Mouse (Mus musculus): ENCODE measurements around the gene Opalin.

The Opalin gene

DNA sequence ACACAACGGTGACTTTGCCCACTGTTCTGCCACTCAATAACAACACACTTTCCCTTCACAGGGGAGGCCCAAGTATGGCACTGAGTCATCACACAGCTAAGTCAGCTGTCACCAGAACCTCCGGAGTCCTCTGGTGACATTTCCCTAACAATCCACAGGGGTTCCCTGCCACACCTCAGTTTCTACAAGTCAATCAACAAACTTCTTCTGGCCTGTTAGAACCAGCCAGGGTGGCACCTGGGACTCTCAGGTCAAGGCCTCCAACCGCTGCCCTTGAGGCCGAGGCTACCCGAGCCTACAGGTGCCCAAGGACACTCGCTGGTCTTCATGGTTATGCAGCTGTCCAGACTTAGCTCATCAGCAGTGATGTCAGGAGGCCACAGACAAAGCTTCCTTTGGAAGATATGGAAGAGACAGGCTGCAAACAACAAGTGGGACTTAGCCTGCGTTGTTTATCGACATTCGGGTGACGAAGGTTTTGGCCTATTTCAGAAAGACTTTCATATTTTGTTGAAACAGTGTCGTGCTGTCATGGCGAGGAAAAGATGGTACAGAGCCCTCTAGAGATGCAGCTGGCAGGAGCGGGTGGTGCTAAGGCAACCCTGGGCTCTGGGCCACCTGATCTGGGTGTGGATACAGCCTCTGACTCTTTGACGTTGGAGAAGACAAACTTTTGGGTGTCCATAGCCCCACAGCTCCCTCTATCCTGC is 3.0 kb downstream of the Opalin start:
- no peak for DNase-seq (ENCODE audit: low spot score)

DNA sequence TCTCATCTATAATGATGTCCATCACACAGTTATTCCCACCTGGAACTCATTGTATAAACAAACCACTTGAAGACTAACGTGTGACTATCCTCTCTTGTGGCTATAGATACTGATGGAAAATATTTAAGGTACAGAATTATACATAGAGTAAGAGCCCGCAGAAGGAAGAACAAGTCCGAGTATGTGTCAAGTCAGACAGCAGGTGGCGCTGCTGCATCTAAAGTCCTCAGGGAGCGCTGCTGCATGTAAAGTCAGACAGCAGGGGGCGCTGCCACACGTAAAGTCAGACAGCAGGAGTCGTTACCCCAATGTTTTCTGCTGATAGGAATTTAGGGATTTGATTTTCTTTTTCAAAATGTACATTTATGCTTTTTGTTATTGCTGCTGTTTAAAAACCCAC is 5.4 kb downstream of the Opalin start:
- DNase-seq (ENCODE audit: low spot score) = peak; percentile 38

DNA sequence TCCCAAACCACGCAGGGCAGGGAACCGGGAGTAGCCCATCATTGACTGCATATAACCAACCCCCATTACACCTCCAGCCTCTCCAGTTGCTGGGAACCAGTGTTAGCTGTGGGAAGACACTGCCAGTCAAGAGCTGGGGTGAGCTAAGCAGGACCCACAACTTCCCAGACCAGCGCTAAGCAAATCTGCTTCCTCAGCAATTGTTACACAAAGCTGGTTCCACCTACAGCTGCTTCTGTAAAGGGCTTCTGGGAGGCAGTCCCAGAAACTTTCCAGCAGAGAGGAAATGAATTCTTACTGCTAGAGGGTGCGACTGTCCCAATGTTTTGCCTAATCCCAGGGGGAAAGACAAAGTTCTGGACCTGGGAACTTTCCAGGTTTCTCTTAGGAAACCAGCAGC is 22.2 kb downstream of the Opalin start:
- DNase-seq (ENCODE audit: low spot score) = no peak

DNA sequence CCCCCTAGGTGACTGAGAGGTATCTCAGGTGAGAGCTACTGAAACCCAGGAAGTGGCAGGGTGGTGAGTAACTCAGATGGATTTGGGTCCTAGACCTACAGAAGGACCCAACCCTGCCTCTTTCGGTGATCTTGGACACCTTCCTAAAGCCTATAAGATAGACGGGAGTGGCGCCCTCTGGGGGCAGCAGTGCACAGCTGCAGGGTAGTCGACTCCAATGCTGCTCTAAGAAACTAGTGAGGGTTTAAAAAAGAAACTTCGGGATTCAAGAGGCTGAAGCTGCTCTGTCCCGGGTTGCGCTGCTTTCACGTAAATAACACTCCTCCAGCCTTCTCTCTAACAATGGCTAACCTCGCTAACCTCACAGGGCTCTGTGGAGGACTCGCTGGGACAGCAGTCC is 23.4 kb downstream of the Opalin start:
- DNase-seq (ENCODE audit: low spot score) = no peak

DNA sequence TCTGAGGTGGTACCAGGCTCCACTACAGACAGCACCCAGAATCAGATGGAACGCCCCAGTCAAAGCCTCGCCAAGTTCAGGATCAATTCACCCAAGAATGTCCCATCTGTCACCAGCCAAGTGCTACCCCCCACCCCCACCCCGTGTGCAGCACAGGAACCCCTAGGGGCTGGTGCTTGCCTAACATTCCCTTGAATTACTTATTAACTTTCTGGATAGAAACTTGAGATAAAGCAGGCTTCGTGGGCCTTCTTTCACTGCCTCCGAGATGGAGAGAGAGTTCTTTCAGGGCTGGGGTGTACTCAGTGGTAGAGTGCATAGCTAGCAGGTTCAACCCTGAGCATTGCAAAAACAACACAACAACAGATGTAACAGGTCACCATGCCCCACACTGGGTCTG is 24.7 kb downstream of the Opalin start:
- DNase-seq (ENCODE audit: low spot score) = no peak

DNA sequence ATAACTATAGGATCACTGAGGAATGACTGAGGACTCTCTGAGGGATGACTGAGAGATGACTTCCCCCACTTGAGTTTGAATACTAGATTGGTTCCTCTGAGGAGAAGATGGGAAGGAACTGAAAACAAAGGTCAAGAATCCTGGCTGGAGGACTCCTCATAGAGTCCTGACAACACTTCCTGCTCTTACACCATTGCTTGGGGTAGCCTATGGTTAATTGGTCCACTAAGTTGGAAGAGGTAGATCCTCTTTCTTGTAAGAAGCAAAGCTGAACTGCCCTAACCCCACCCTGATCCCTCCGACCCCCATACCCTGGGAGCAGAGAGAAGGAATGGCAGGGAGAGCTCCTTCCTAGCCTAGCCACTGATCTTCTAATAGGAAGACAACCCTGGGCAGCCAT is 25.2 kb downstream of the Opalin start:
- no peak for DNase-seq (ENCODE audit: low spot score)

DNA sequence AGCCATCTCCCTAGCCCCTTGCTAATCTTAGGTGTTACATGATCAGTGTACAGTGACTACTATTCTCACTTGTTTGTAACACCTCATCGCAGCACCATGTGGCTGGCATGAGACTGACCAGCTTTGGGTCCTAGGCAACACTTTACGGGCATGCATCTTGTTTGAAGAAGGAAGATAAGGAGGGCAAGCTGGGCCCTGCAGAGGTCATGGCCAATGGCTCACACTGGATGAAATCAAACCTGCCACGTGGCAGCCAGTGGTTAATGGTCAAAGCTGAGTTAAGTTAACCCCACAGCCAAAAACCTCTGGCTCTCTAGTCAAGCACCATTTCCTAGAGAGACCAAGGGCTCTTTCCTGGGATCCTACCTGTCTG is 28.7 kb downstream of the Opalin start:
- no peak for DNase-seq (ENCODE audit: low spot score)

DNA sequence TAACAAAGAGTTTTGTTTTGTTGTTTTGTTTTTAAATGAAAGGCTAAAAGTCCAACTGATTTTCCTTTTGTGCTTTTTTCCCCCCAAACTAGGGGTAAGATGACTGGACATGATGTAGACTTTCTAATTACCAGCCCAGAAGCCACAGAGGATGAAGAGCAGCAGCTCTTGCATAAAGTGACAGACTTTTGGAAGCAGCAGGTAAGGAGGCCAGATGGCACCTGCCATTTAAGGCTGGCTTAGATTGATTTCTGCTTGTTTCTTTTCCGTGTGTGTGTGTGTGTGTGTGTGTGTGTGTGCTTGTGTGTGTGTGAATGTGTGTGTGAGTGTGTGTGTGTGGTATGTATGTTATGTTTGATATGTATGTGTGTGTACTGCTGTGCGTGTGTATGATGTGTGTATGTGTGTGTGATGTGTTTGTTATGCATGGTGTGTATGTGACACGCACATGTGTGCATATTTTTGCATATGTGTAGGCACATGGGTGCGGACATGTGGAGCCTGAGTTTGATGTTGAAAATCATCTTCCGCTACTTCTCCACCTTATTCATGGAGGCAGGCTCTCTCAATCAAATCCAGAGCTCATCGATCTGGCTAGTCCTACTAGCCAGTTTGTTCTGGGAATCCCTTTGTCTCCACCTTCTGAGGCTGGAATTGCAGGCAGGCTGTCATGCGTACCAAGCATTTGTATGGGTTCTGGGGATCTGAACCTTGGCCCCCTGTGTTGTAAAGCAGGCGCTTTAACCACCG is 29.3 kb downstream of the Opalin start:
- DNase-seq (ENCODE audit: low spot score) = no peak

DNA sequence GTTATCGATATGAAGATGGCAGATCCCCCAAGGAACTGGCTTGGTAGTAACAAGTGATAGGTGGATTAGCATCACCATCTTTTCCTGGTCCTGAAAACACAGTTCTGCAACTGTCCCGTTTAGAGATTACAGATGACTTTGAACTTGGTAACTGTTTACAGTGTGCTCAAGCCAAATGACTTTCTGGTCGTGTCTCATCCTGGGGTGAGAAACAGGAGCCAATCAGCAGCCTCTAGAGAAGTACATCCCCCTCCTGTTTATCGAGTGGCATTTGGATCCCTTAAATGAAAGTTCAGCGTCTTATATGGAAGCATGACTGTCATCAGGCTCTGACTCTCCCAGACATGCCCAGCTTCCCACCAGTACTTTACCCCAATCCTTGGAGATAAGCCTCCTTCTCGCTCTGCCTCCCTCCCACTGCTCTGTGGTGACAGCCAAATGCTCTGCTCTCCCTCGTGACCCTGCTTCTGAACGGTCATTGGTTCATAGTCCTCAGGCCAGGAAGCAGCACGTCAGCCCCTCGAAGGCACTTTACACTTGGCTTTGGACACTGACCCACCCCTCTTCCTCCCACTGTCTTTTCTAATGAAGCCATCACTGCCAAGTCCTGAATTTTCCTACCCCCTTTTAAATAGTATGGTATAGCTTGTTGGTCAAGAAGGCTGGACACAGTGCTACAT is 31.7 kb downstream of the Opalin start:
- DNase-seq (ENCODE audit: low spot score) = no peak

DNA sequence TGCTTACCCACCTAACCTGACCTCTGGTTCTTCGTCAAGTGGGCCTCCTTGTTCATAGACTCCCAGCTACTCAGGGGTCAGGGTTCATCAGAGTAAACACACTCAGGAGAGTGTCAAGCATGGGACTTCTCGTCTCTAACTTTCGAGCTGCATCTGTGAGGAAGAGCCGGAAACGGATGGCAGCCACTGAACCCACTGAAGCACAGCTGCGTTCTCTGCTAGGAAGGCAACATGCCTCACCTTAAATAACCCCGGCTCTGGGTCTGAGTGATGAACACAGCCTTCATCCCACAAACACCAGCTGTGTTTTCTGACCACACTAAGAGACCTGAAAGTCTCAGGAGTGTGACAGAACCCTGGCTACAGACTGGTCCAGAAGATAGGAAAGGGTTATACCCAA is 37.8 kb downstream of the Opalin start:
- DNase-seq (ENCODE audit: low spot score) = no peak

DNA sequence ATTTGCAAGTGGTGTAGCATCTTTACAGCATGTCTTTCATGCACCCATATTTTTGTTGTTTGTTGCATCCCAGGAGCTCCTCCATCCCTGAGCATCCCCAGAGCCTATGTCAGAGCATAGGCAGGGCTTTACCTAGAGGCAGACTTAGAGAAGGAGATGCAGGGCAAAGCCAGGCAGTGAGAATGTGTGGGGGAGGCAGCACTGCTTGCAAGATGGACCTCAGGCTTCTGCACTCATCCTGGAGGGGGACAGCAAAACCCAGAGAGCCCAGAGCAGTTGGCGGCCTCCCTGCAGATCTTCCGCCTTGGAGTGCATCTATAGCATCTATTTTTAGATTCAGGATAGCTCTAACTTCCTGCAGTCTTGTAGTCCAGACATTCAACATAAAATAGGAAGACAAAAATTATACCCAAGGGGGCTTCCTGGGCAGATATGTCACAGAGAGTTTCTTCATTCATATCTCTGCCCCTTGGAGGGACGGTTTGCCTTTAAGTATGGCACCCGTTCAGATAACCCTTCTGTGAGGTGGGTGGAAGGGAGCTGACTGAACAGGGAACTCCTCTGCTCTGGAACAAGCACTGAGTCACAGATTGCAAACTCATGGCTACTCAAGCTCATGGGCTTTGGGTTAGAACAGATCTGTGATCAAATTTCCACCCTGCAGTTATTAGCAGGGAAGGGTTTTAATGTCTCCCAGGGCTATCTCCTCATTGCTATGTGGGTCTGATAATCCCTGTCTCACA is 40.9 kb downstream of the Opalin start:
- DNase-seq (ENCODE audit: low spot score) = no peak

DNA sequence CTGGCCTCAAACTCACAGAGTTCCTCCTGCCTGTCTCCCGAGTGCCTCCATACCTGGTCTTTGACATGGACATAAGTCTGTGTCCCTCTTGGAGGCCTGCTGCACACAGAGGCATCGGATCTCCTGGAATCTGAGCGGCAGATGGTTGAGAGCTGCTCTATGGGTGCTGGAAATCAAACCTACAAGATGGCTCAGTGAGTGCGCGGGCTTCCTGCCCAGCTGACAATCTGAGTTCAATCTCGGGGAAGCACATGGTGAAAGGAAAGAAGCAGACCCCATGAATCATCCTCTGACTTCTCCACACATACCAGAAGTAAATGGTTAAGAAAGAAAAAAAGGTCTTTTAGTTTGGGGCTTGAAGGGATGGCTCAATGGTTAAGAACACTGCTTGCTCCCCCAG is 45.0 kb downstream of the Opalin start:
- DNase-seq (ENCODE audit: low spot score) = no peak

DNA sequence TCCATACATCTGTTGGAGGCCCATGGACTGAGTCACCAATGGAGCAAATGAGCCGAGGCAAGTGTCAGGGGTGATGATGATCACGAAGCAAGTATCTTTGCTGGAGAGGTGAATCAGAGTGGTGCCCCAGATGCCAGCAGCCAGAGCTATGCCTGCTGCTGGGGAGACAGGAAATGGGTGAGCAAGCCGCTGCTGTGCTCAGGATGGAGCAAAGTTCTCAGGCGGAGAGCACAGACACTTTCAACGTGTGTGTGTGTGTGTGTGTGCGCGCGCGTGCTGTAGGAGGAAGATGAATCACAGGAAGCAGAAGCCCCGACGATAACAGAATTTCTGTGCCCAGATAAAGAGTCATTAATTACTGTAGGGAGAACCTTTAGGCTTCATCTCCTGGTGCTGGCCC is 45.9 kb downstream of the Opalin start:
- DNase-seq (ENCODE audit: low spot score) = no peak

DNA sequence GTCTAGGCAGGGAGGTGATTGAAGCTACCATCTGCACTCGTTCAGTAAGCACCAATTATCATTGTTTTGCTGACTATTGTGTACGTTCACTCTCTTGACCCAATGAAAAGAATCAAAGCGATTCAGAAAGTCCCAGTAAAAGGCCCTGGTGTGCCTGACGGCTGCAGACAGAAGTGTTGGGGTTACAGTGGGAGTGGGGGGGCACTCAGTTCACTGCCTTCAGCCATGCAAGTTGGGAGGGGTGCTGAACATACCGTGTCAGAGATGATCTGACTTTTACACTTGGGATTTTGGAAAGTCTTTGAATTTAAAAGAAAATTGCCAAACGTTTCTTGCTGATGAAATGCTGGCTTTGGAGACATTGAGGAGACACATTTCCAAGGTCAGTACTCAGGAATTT is 46.8 kb downstream of the Opalin start:
- DNase-seq (ENCODE audit: low spot score) = no peak

DNA sequence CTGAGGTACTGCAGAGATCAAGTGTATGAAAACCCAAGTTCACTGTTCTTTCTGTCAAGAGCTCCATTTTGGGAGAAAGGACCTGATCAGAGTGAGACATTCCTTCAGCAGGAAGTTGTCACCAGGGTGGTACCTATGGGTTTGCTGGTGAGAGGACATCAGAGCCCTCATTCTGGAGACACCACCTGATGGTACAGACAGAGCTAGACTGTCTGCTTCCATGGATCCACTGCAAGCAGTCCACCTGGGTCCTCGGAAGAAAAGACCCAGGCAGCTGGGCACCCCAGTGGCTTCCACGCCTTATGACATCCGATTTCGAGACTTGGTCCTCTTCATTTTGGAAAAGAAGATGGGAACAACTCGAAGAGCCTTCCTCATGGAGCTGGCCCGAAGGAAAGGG is 47.7 kb downstream of the Opalin start, which contains the start of gene Dntt:
Gene Dntt (plus strand): TSS at position 57 of the 400 bp plus-strand sequence.
- no peak for DNase-seq (ENCODE audit: low spot score)

DNA sequence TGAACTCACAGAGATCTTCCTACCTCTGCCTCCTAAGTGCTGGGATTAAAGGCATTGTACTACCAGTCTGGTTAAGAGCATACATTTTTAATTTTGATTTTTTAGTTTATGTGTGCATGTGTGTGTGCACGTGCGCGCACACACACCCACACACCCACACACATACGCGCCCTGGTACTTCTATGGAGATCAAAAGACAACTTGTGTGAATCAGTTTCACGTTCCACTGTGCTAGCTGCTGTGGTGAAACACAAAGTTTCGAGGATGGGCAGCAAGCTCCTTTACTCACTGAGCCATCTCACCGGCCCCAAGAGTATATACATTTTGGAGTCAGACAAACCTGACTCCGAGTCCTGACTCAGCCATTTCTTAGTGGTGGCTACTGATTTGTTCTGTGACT is 49.3 kb downstream of the Opalin start:
- no peak for DNase-seq (ENCODE audit: low spot score)

DNA sequence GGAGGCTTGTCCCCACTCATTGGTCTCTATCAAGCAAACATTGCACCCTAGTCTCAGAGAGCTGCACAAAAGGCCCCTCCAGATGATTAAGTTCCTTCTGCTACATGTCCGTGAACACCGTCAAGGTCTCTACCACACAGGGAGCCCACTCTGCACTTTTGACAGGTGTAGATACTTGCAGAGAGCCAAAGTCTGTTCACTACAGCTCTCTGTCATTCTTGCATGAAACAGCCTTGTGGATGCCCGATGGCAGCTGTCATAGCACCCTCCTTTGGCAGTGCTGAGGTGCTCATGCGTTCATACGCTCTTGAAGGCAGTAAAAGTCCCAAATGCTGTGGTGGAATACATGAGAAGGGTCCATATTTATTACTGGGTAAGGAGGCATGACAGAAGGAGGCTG is 49.9 kb downstream of the Opalin start:
- no peak for DNase-seq (ENCODE audit: low spot score)

DNA sequence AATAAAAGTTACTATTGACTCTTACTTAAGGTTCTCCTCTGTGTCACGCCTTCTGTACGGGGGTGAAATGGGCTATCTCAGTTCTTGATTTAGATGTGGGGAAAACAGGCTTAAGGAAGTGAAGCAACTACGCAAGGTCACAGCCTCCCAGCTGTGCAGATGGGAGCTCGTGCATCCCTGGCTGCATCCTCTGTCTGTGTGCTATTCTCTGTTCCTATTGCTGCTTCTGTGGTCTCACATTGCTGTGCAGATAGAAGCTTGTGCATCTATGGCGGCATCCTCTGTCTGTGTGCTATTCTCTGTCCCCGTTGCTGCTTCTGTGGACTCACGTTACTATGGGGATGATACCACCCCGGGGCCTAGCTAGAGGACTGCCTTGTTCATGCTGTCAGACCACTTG is 50.4 kb downstream of the Opalin start:
- no peak for DNase-seq (ENCODE audit: low spot score)

DNA sequence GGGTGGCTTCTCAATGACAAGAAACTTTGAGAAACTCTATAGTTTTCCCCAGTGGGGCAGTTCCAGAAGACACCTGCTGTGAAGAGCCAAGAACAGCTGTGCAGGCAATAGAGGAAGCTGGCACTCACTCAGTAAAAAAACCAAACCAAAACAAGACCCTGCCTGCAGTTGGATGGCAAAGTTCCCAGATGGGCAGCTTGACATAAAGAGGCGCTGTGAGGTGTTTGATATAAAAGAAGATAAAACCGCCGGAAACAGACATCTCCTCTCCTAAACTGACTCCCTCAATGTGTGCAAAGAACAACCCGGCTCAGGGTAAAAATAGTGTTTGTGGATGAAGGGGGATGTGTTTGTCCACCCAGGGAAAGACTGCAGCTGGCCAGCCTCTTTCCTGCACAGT is 54.7 kb downstream of the Opalin start:
- no peak for DNase-seq (ENCODE audit: low spot score)

DNA sequence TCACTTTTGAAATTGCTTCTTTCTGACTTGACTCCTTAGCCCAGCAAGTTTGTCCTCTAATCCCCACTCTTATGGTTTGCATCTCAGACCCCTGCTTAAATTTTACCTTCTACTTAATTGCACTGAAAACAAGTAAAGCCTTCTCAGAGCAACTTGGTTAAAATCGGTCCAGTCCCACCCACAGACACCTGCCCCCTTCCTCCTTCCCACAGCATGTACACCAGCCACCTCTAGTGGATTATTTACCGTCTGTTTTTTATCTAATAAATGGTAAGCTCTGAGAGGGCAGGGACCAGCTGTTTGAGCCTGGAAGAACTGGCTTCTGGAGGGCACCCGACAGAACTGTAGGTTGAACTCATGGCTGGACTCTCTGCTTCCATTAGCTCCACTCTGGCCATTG is 56.4 kb downstream of the Opalin start:
- DNase-seq (ENCODE audit: low spot score) = no peak

DNA sequence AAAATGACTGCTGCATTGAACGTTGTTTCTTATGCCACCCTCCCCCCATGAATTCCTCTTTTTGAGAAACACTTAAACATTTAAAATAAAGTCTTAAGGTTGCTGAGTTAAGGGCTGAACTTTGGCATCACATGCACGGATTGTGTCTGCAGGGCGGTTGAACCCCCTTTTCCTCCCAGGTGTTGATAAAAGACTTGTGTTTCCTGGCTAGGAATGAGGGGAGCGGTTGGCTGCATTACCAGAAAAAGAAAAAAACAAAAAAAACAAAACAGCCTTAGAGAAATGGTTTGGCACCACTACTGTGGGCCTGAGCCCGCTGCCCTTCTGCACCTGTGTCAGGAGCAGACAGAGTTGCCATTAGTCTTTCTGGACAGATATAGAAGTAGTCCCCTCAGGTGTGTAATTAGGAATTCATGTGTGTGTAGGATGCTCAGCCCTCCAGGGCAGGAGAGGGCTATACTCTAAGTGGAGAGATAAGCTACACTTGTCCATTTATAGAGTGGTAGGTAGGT is 57.7 kb downstream of the Opalin start:
- no peak for DNase-seq (ENCODE audit: low spot score)

DNA sequence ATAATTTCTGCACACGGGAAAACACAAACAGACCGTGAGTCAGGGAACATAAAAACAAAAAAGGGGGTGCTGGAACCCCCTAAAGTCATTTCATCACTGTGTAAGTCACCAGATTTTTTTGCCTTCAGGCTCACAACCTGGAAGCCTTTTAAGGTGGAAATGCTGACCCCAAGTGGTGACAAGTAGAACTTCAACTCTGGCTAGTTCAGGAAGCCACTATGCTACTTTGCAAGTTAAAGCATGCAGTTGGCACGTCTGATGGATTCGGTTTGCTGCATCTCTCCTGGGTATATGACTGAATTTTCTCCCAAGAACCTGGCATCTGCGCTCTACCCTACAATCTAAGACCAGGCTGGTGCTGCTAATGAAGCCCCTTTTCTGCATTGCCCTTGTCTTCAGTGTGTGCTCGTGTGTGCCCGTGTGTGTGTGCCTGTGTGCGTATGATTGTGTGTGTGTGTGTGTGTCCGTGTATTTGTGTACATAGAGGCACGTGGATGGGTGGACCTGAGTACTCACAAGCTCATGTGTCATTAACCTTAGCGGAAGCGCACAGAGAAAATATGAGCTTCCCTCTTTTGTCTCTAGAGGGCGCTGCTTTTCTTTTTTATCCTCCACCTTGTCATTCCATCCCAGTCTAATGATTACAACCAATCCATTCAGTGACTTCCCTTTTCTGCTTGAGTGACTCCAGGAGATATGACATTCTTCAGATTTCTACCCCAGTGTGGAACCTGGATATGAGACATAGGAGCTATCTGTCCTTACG is 60.8 kb downstream of the Opalin start:
- DNase-seq (ENCODE audit: low spot score) = peak; percentile 7

Data from MN1 (cell line).